Mouse (Mus musculus) myocyte (in vitro differentiated cells): ENCODE measurements around the gene Cdc42ep5.

Source experiments
- MAX ChIP-seq: IDR thresholded peaks from one replicate; pipeline ENCODE4 v1.6.1; 2011; ENCODE audit warnings: low read depth, mild to moderate bottlenecking, control low read depth
- USF1 ChIP-seq: IDR thresholded peaks from one replicate; pipeline ENCODE4 v1.6.1; 2011; ENCODE audit warnings: low read depth, mild to moderate bottlenecking, control low read depth, moderate library complexity

DNA sequence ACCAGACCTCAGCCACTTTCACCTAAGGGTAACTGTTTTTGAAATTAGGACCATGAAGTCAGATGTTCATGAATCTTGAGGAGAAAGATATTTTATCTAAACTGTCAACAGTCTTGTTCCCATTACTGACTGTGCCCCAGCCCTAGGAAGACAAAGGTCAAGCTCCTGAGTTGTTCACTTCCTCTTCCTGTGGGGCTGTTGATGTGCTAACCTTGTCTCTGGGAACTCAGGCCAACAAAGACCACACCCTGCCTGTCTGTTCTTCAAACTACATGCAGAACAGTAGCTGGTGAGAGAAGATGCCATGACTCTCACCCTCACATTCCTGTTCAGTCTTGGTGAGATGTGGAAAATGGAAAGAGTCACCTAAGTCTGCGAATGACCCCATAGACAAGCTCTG is 42.5 kb upstream of the Cdc42ep5 start:
- TF ChIP-seq USF1 = no peak
- no peak for TF ChIP-seq MAX
